Mouse (Mus musculus): Measurements from ENCODE around the gene Zfp708.

DNA sequence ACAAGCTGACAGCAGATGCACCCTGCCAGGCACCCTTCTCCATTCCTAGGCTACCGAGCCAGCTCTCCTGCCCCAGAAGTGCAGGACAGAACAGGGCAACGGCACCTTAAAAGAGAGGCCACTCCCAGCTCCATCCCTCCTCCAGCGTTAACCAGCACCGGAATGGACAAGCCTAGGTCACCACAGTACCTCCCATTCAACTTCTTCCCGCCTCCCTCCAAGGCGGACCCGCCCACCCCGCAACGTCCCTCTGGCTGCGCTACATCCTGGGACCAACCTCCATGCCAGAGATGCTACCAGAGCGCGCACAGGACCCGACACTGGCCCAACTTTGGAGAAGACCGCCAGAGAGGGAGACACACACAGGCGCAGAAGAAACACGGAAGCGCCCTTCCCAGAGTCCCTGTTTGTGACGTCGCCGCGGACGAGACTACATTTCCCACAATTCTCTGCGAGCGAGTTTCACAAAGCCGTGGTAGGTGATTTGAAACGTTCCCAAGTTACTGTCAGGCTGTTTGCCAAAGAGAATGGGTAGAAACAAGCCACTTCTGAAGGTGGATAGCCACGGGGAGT, 36.9 kb downstream of the Zfp708 start, which contains the start of gene Zfp712:
- TF ChIP-seq POLR2A (IDR thresholded peaks at IDR 0.05; ENCODE audit: borderline replicate concordance, low read depth, low read length) (no peak), CTCF (IDR thresholded peaks at IDR 0.05; ENCODE audit: low read depth, low read length) (no peak)

Measured in bone marrow macrophage, adult 2 months (primary cell).